Mouse (Mus musculus): ENCODE results near the gene Gsg1l. TPM values are rescaled to one million over a fixed set of nuclear protein-coding genes. Genes with fewer than 3 reads are reported as not detected.

The Gsg1l gene
- polyA plus RNA-seq, 1 experiment: not detected

DNA sequence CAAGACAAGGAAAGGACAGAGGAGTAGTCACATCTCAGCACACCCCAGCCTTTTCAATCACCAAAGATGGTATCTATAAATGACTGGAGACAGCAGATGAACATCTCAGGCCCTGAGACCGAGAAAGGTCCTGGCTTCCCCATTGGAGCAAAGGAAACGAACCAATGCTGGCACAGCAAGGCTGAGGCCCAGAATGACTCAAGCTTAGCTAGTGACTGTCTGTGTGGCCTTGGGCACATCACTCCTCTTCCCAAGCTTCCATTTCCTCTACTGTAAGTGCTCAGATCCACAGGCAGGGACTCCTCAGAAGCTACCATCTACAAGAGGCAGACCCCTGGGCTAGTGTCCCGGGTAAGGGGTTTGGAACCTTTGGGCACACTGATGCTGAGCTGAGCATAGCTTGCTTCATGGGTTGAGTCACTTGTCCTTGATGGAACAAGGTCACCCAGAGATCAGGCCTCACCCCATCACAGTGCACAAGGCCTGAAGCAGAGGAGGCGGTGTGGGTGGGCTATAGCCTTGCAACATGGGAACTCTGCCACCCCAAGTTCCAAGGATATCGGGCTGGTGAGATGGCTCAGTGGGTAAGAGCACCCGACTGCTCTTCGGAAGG lies 17.1 kb upstream of the Gsg1l start:
- peaks cover 45% of the 10 kb centered on the region for H3K4me1 ChIP-seq (ENCODE audit: control insufficient read depth, insufficient read depth, low read length)
- H3K27ac ChIP-seq (ENCODE audit: insufficient read depth, low read depth, low read length): peak overlapping the region; percentile 86
- no peak overlapping the region for H3K4me3 ChIP-seq (ENCODE audit: insufficient read depth, low read length)
- no peak for TF ChIP-seq CTCF (IDR thresholded peaks at IDR 0.05; ENCODE audit: low read depth, low read length)
- TF ChIP-seq POLR2A (IDR thresholded peaks at IDR 0.05; ENCODE audit: borderline replicate concordance, low read depth, low read length): no peak

DNA sequence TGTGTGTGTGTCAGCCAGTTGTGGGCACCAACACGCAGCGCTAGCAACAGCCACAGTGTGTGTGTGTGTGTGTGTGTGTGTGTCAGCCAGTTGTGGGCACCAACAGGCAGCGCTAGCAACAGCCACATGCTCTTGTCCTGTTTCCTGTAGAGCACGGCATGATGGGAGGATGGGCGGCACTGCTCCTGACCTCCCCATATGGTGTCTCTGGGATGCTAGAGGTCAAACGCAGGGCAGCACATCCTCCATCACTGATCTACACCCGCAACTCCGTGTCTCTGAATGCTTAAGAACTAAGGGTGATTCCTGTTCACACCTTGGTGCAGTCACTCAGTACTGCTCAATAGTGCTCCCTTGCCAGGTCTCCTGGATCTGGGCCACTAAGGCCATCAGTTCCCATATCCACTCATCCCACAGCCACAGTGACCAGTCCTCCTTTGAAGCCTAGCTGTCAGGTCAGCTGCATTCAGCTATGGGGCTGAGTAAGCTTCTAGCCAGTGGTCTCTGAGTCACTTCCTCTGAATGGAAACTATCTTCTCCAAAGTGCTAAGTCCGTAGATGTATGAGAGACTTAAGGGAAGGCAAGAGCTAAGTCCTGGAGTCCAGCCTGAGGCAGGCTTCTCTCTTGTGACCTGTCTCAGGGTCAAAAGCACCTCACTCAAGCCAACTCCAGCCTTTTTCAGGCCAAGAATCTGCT lies 15.2 kb upstream of the Gsg1l start:
- H3K27ac ChIP-seq (ENCODE audit: insufficient read depth, low read depth, low read length): peak overlapping the region; percentile 86
- no peak for TF ChIP-seq CTCF (IDR thresholded peaks at IDR 0.05; ENCODE audit: low read depth, low read length)
- peaks cover 45% of the 10 kb centered on the region for H3K4me1 ChIP-seq (ENCODE audit: control insufficient read depth, insufficient read depth, low read length)
- no peak overlapping the region for H3K4me3 ChIP-seq (ENCODE audit: insufficient read depth, low read length)

DNA sequence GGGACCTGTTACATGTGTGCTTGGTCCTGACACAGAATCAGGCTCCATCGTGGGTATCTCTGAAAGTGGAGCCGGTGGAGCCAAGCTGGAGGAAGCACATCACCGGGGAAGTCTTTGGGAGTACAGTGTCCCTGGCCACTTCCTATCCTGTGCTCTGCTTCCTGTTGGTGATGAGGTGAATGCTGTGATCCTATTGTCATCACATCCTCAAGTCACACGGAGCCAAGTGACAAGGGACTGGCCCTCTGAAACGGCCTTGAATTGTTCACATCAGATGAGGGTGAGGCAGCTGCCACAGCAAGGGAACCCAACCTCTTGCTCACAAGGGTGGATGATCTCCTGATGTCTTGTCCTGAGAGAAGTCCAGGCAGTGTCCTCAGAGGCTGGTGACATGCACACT lies 14.4 kb upstream of the Gsg1l start:
- no peak for TF ChIP-seq CTCF (IDR thresholded peaks at IDR 0.05; ENCODE audit: low read depth, low read length)
- peak overlapping the region; percentile 67 for H3K27ac ChIP-seq (ENCODE audit: insufficient read depth, low read depth, low read length)
- H3K4me1 ChIP-seq (ENCODE audit: control insufficient read depth, insufficient read depth, low read length): peaks cover 45% of the 10 kb centered on the region
- no peak overlapping the region for H3K4me3 ChIP-seq (ENCODE audit: insufficient read depth, low read length)

DNA sequence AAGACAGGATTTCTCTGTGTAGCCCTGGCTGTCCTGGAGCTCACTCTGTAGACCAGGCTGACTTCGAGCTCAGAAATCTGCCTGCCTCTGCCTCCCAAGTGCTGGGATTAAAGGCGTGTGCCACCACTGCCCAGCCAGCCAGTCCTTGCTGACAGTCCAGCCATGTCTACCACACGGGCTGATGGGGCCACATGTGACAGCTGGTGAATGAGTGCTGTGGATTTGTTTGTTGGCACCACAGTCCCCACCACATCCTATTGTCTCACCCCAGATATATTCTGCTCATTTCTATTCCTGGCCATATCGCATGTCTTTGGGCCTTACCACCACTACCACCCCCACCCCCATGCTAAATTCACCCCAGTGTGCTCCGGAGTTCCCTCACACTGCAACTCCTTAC lies 12.5 kb upstream of the Gsg1l start:
- TF ChIP-seq POLR2A (IDR thresholded peaks at IDR 0.05; ENCODE audit: borderline replicate concordance, low read depth, low read length): no peak
- TF ChIP-seq CTCF (IDR thresholded peaks at IDR 0.05; ENCODE audit: low read depth, low read length): no peak
- H3K27ac ChIP-seq (ENCODE audit: insufficient read depth, low read depth, low read length): no peak overlapping the region
- H3K4me1 ChIP-seq (ENCODE audit: control insufficient read depth, insufficient read depth, low read length): peaks cover 42% of the 10 kb centered on the region
- H3K4me3 ChIP-seq (ENCODE audit: insufficient read depth, low read length): no peak overlapping the region

DNA sequence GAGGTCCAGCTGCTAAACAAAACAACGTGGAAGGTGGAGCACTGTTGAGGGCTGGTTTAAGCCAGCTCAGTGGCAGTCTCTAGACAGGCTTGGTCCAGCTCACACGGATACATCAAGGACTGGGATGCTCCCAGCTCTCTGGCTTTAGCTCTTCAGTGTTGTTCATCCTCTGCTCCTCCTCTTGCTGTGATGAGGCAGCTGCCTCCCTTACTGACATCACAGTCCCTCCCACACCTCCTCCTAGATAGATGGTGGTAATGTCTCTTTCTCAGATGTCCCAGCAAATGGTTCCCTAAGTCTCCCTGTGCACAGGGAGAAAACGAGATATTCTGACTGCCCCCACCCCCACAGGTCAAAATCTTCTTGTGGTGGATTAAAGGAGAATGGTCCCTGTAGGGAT lies 11.0 kb upstream of the Gsg1l start:
- no peak overlapping the region for H3K4me3 ChIP-seq (ENCODE audit: insufficient read depth, low read length)
- peaks cover 28% of the 10 kb centered on the region for H3K4me1 ChIP-seq (ENCODE audit: control insufficient read depth, insufficient read depth, low read length)
- H3K27ac ChIP-seq (ENCODE audit: insufficient read depth, low read depth, low read length): no peak overlapping the region
- TF ChIP-seq POLR2A (IDR thresholded peaks at IDR 0.05; ENCODE audit: borderline replicate concordance, low read depth, low read length): no peak

DNA sequence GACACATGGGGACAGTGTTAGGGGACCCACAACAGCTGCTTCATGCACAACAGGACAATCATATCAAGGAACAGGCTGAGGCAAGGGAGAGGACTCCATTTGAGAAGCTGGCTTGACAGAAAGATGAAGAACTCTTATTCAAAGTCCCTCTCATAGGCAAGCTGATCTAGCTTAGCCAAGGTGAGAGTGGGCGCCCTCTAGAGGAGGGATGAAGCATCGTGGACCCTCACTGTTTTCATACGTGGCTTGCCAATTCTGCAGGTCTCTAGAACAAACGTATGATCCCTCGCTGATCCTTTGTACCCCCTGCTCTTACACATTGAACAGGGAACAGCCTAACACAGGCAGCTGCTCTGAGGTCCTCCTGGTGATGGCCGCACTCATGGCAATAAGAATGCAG lies 7.6 kb upstream of the Gsg1l start:
- H3K4me3 ChIP-seq (ENCODE audit: insufficient read depth, low read length): no peak overlapping the region
- H3K4me1 ChIP-seq (ENCODE audit: control insufficient read depth, insufficient read depth, low read length): peaks cover 23% of the 10 kb centered on the region

DNA sequence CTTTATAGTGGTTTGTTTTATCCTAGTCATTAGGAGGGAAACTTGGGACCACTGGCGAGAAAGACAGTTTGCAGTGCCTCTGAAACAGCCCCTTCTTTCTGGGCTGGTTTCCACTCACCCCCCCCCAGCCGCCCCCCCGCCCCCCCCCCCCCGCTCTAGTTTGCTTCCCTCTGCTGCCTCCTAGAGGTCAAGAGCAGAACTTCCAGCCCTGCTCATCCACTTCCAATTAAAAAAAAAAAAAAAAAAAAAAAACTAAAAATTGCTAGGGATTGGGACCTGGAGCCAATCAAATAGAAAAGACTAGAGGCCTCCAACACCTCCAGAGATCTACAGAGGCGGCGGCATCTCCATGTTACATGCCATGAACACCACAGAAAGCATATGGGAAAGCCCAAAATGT lies 5.9 kb upstream of the Gsg1l start:
- TF ChIP-seq CTCF (IDR thresholded peaks at IDR 0.05; ENCODE audit: low read depth, low read length) (no peak), POLR2A (IDR thresholded peaks at IDR 0.05; ENCODE audit: borderline replicate concordance, low read depth, low read length) (no peak)

More for the DNA sequence above, 7.6 kb upstream of the Gsg1l start:
- peak; percentile 44; the same call in 1 of the 2 replicates for TF ChIP-seq CTCF (IDR thresholded peaks at IDR 0.05; ENCODE audit: low read depth, low read length)
- no peak for TF ChIP-seq POLR2A (IDR thresholded peaks at IDR 0.05; ENCODE audit: borderline replicate concordance, low read depth, low read length)
- H3K27ac ChIP-seq (ENCODE audit: insufficient read depth, low read depth, low read length): no peak overlapping the region

DNA sequence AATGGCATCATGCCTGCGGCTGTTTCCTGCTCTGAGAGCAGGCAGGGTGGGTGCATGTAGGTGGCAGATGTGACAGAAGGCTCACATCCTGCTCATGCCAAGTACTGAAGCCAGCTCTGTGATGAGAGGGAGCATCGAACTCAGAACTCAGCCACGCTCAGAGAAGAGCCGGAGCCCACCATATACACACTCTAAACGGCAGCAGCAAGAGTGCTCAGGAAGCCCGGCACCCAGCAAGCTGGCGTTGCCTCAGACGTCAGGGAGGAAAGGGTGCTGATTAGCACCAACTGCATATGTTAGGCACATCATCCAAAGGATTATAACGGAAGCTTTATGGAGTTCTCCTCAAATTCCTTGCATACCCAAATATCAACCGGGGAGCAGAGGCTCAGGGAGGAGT lies 5.4 kb upstream of the Gsg1l start:
- H3K4me1 ChIP-seq (ENCODE audit: control insufficient read depth, insufficient read depth, low read length): peaks cover 19% of the 10 kb centered on the region
- H3K27ac ChIP-seq (ENCODE audit: insufficient read depth, low read depth, low read length): no peak overlapping the region
- no peak for TF ChIP-seq CTCF (IDR thresholded peaks at IDR 0.05; ENCODE audit: low read depth, low read length)
- TF ChIP-seq POLR2A (IDR thresholded peaks at IDR 0.05; ENCODE audit: borderline replicate concordance, low read depth, low read length): no peak
- no peak overlapping the region for H3K4me3 ChIP-seq (ENCODE audit: insufficient read depth, low read length)

More for the DNA sequence above, 5.9 kb upstream of the Gsg1l start:
- H3K4me3 ChIP-seq (ENCODE audit: insufficient read depth, low read length): no peak overlapping the region
- no peak overlapping the region for H3K27ac ChIP-seq (ENCODE audit: insufficient read depth, low read depth, low read length)
- H3K4me1 ChIP-seq (ENCODE audit: control insufficient read depth, insufficient read depth, low read length): peaks cover 23% of the 10 kb centered on the region

DNA sequence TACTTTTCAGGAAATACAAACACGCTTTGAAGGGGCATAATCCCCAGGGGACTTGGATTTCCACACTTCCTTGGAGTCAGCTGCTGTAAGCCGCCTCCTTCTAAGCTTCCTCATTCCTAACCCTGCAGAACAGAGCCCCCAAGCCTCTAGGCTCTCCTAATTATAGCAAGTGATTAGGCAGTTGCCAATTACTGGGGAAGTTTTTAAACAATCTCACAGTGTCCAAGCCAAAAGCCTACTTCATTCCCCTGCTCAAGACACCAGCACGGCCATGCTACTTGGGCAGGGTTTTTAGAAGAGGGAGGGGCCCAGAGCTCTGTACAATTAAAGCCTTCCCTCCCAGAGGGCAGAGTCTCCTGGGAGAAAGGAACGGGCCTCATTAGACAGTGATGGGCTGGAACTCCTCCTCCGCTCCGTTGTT lies 4.1 kb upstream of the Gsg1l start:
- peak overlapping the region; percentile 41; the same call in 1 of the 2 replicates for H3K4me3 ChIP-seq (ENCODE audit: insufficient read depth, low read length)
- peak overlapping the region; percentile 81 for H3K27ac ChIP-seq (ENCODE audit: insufficient read depth, low read depth, low read length)
- H3K4me1 ChIP-seq (ENCODE audit: control insufficient read depth, insufficient read depth, low read length): peaks cover 18% of the 10 kb centered on the region
- TF ChIP-seq CTCF (IDR thresholded peaks at IDR 0.05; ENCODE audit: low read depth, low read length): no peak

DNA sequence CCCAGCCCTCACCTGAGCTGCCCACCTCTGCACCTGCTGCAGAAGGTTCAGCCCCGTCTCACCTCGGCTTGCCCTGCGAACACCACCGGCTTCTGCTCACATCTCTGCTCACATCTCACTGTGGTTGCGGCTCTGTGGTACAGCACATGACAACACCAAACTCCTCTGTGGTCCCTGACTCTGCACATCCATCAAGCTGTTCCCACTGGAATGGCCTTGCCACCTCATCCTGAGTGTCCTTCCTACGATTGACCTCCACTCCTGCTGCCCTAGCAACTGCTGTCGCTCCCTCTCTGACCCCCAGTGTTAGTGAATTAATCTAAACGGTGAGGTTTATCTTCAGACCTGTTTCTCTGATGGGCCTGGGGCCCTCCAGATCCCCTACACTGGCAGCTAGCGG lies 2.9 kb upstream of the Gsg1l start:
- Histone ChIP-seq H3K4me3 (ENCODE audit: insufficient read depth, low read length) (no peak overlapping the region), H3K27ac (ENCODE audit: insufficient read depth, low read depth, low read length) (no peak overlapping the region), H3K4me1 (ENCODE audit: control insufficient read depth, insufficient read depth, low read length) (peaks cover 18% of the 10 kb centered on the region)
- TF ChIP-seq POLR2A (IDR thresholded peaks at IDR 0.05; ENCODE audit: borderline replicate concordance, low read depth, low read length) (no peak), CTCF (IDR thresholded peaks at IDR 0.05; ENCODE audit: low read depth, low read length) (no peak)

All from bone marrow macrophage, adult 2 months (primary cell).